Mouse (Mus musculus): ENCODE measurements around the gene 1700024B05Rik. TPM values are rescaled to one million over a fixed set of nuclear protein-coding genes. Genes with fewer than 3 reads are reported as not detected.
"Not testable (repeated sequence)": the region's sequence is repeated elsewhere in the genome, so short reads cannot be mapped to it uniquely, and the experiment has no call there.

The 1700024B05Rik gene
- not detected in 2 replicates for polyA plus RNA-seq (2012)

GRCm38 (mm10) chr14:41943695-41944094 lies at the start of gene 1700024B05Rik:
Gene 1700024B05Rik, plus strand, starts transcription at chr14:41943995.
- H3K36me3 ChIP-seq (ENCODE audit: control insufficient read depth); H3K9me3 ChIP-seq (ENCODE audit: control insufficient read depth, low read length); H3K4me3 ChIP-seq (replicated peaks); H3K27me3 ChIP-seq (ENCODE audit: control insufficient read depth); H3K4me1 ChIP-seq (ENCODE audit: control insufficient read depth): not testable (repeated sequence)

GRCm38 (mm10) chr14:41907190-41907589 lies 36.6 kb upstream of the 1700024B05Rik start, which contains the start of gene Gm7980:
Gene Gm7980, minus strand, starts transcription at chr14:41907290.
- H3K27me3 ChIP-seq (ENCODE audit: control insufficient read depth); H3K4me3 ChIP-seq (replicated peaks); H3K36me3 ChIP-seq (ENCODE audit: control insufficient read depth); H3K4me1 ChIP-seq (ENCODE audit: control insufficient read depth); H3K9me3 ChIP-seq (ENCODE audit: control insufficient read depth, low read length): not testable (repeated sequence)

GRCm38 (mm10) chr14:41924649-41925048 lies 19.1 kb upstream of the 1700024B05Rik start, which contains the start of gene 1700049E17Rik1:
Gene 1700049E17Rik1, plus strand, starts transcription at chr14:41924949.
- not testable (repeated sequence) for H3K36me3 ChIP-seq (ENCODE audit: control insufficient read depth); H3K4me3 ChIP-seq (replicated peaks); H3K27me3 ChIP-seq (ENCODE audit: control insufficient read depth); H3K9me3 ChIP-seq (ENCODE audit: control insufficient read depth, low read length); H3K4me1 ChIP-seq (ENCODE audit: control insufficient read depth)

GRCm38 (mm10) chr14:41964095-41964494 lies 20.3 kb downstream of the 1700024B05Rik start:
- peaks cover 11% of the 10 kb centered on the region for H3K9me3 ChIP-seq (ENCODE audit: control insufficient read depth, low read length)
- H3K36me3 ChIP-seq (ENCODE audit: control insufficient read depth); H3K27me3 ChIP-seq (ENCODE audit: control insufficient read depth); H3K4me3 ChIP-seq (replicated peaks); H3K4me1 ChIP-seq (ENCODE audit: control insufficient read depth): not testable (repeated sequence)

- H3K27me3 ChIP-seq (ENCODE audit: control insufficient read depth); H3K36me3 ChIP-seq (ENCODE audit: control insufficient read depth); H3K4me1 ChIP-seq (ENCODE audit: control insufficient read depth); H3K4me3 ChIP-seq (replicated peaks): not testable (repeated sequence)
- peaks cover 11% of the 10 kb centered on the region for H3K9me3 ChIP-seq (ENCODE audit: control insufficient read depth, low read length)
Measured at GRCm38 (mm10) chr14:41967827-41968226, 24.0 kb downstream of the 1700024B05Rik start, which contains the start of gene Gm6401. Gene Gm6401, minus strand, starts transcription at chr14:41967927.

GRCm38 (mm10) chr14:41968596-41968995 lies 24.8 kb downstream of the 1700024B05Rik start:
- H3K36me3 ChIP-seq (ENCODE audit: control insufficient read depth); H3K4me1 ChIP-seq (ENCODE audit: control insufficient read depth); H3K27me3 ChIP-seq (ENCODE audit: control insufficient read depth); H3K4me3 ChIP-seq (replicated peaks): not testable (repeated sequence)
- peaks cover 11% of the 10 kb centered on the region for H3K9me3 ChIP-seq (ENCODE audit: control insufficient read depth, low read length)

- not testable (repeated sequence) for H3K4me3 ChIP-seq (replicated peaks); H3K36me3 ChIP-seq (ENCODE audit: control insufficient read depth); H3K27me3 ChIP-seq (ENCODE audit: control insufficient read depth); H3K9me3 ChIP-seq (ENCODE audit: control insufficient read depth, low read length); H3K4me1 ChIP-seq (ENCODE audit: control insufficient read depth)
Measured at GRCm38 (mm10) chr14:41983225-41983624, 39.4 kb downstream of the 1700024B05Rik start, which contains the start of gene Gm3543. Gene Gm3543, minus strand, starts transcription at chr14:41983325.

Other genes with a start within 250 kb of the 1700024B05Rik start
- not detected in 2 replicates for gene Gm8068, start 242.1 kb upstream of the 1700024B05Rik start, polyA plus RNA-seq (2012)
- gene Gm7929, start 193.4 kb upstream of the 1700024B05Rik start, polyA plus RNA-seq (2012), result not detected in 2 replicates
- gene Gm47189, start 171.6 kb upstream of the 1700024B05Rik start, polyA plus RNA-seq (2012), result not detected in 2 replicates
- gene Gm7980, start 36.7 kb upstream of the 1700024B05Rik start, polyA plus RNA-seq (2012), result not detected in 2 replicates
- not detected in 2 replicates for gene 1700049E17Rik1, start 19.0 kb upstream of the 1700024B05Rik start, polyA plus RNA-seq (2012)
- not detected in 2 replicates for gene Gm6401, start 23.9 kb downstream of the 1700024B05Rik start, polyA plus RNA-seq (2012)
- gene Gm3543, start 39.3 kb downstream of the 1700024B05Rik start, polyA plus RNA-seq (2012), result not detected in 2 replicates
- not detected in 2 replicates for gene Gm7951, start 173.4 kb downstream of the 1700024B05Rik start, polyA plus RNA-seq (2012)
- gene Gm17027, start 218.6 kb downstream of the 1700024B05Rik start, polyA plus RNA-seq (2012), result not detected in 2 replicates
- not detected in 2 replicates for gene Gm3573, start 246.8 kb downstream of the 1700024B05Rik start, polyA plus RNA-seq (2012)